Mouse (Mus musculus) layer of hippocampus, adult 9-10 months (tissue): ENCODE data around the gene Olfr1428.
"Not testable (repeated sequence)": the region's sequence is repeated elsewhere in the genome, so short reads cannot be mapped to it uniquely, and the experiment has no call there.

Experiments
- DNase-seq: peaks from one replicate; pipeline ENCODE4 v3.0.0; 2022; ENCODE audit warnings: low spot score

The Olfr1428 gene

GRCm38 (mm10) chr19:12115797-12116196 lies at the start of gene Olfr1428:
Olfr1428 (minus strand) TSS chr19:12115897.
- DNase-seq, result no peak

DNA sequence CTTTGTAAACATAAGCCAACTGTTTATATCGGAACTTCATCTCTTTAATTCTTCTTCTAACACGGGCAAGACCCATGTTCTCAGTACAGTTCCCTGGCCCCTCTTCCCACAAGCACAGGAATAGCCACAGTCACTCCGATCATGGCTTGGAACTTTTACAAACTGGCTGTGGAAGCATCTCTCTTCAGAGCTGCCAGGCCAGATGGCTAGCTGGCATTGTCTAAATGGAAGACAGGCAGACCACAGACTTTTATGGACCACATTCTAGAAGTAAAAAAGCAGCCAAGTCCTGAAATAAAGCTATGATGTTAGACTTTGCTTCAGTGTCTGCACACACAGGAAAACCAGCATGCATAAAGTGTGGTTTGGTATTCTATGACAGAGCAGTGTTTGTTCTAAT lies 29.8 kb upstream of the Olfr1428 start:
- DNase-seq, result no peak

- DNase-seq, result peak; percentile 67
Observed at GRCm38 (mm10) chr19:12143356-12143755, 27.7 kb upstream of the Olfr1428 start.

DNA sequence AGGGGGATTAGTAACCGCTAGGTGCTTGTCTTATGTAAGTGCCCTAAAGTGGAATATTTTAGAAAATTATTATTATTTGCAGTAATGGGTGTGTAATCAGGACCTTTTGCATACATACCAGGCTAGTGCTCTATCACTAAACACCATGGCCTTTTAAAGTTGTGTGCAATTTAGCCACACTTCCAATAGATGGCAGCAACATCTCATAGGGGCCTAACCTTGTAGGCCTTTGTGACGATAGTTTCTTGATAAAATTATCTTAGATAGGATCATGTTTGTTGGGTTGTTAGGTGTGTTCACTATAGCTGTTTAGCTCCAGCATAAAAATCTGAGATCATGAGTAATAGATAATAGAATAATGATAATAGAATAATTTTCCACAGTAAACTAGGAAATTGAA lies 18.6 kb upstream of the Olfr1428 start:
- peak; percentile 54 for DNase-seq

GRCm38 (mm10) chr19:12123103-12123502 lies 7.4 kb upstream of the Olfr1428 start, which contains the start of gene Olfr76:
Olfr76 (minus strand) TSS chr19:12123203.
- no peak for DNase-seq

DNA sequence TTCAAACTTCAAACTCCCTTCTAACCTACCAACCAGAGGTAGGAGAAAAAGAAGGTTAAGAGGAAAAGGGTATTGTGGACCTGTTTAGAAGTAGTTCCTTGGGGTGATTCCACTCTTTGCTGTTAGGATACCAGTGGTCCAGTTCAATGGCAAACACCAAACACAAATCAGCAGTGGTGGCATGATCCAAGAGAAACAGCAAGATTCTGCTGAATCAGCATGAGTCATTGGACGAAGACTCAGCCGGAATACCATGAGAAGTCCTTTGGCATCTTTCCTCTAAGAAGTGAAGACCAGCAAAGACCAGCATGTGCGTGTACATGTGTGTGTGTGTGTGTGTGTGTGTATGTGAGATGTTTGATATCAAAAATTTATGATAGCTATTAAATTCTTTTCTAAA lies 767 bp upstream of the Olfr1428 start:
- DNase-seq, result no peak

DNA sequence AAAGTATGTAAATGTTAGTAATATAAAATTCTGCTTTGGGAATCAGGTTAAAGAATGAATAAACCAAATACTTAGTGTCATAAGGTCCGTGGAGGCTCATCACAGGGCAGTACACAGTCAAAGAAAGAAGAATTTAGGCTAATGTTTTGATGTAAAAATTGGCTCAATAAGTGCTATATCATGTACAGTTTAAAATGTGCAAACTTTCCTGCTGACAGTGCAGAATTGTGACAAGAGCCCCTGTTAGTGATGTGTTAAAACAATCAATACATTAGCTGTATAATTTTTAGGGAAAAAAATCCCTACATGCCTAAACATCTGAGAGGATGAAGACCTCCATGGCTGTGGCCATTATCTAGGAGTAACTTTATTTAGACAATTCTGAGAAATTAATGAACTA lies 1.9 kb downstream of the Olfr1428 start:
- no peak for DNase-seq

- no peak for DNase-seq
Observed at GRCm38 (mm10) chr19:12104541-12104940, 11.2 kb downstream of the Olfr1428 start.

- DNase-seq, result no peak
Observed at GRCm38 (mm10) chr19:12103234-12103633, 12.5 kb downstream of the Olfr1428 start, which contains the start of gene Olfr1427. Olfr1427 (minus strand) TSS chr19:12103334.

DNA sequence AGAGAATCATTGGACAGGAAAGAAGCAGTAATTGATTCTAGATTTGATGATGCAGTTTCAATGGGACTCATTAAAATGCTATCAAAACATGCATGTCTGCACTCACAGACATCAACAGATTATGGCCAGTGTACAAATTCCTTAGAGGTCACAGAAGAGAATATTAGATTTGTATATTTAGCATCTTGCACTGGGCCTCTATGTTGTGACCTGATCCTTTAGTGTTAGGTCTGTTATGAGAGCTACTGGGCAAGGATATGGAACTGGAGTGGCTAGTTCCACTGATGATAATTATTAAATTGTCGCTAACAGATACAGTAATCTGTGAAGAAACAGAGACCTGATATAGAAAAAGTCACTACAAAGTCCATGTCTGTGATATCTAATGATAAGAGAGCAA lies 23.8 kb downstream of the Olfr1428 start, which contains the start of gene Olfr1426:
Olfr1426 (minus strand) TSS at position 101 of the 400 bp plus-strand sequence.
- no peak for DNase-seq

DNA sequence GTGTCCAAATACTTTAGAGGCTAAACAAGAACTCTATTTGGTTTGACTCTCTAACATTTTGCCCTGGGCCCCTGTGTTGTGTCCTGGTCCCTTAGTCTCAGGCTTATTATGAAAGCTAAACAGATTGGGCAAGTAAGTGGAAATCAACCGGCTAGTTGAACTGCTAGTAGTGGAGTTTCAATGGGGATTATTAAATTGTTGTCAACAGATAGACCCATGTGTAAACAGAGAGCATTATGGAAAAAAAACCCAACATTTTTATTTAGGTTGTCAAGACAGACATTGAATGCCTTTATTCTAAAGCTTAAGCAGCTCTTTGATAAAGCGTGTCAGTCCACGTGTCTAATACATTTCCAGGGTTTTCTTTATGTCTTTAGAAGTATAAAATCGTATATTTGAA lies 38.1 kb downstream of the Olfr1428 start, which contains the start of gene Olfr1425:
Olfr1425 (minus strand) TSS at position 101 of the 400 bp plus-strand sequence.
- DNase-seq, result not testable (repeated sequence)

DNA sequence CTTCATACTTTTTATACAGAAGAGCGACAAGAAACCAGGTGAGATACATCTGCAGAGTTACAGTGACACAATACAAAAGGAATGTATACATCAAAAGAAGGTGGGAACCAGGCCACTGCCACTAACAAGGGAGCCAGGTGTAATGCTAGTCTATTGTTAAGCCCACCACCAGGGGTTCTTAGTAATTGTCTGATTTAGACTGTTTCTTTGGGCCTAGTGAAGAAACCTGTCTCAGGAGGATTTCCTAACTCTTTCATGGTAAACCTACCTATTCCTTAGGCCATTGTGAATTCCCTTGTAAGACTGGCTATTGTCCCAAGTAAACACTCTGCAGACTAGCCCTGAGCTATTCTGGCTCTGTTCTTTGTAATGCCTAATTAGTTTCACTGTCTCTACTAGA lies 46.2 kb downstream of the Olfr1428 start:
- not testable (repeated sequence) for DNase-seq

- DNase-seq, result not testable (repeated sequence)
Observed at GRCm38 (mm10) chr19:12067806-12068205, 47.9 kb downstream of the Olfr1428 start.

GRCm38 (mm10) chr19:12062582-12062981 lies 53.1 kb downstream of the Olfr1428 start, which contains the start of gene Olfr1424:
Olfr1424 (minus strand) TSS chr19:12062682.
- DNase-seq, result not testable (repeated sequence)
